In the genomic region with DNA sequence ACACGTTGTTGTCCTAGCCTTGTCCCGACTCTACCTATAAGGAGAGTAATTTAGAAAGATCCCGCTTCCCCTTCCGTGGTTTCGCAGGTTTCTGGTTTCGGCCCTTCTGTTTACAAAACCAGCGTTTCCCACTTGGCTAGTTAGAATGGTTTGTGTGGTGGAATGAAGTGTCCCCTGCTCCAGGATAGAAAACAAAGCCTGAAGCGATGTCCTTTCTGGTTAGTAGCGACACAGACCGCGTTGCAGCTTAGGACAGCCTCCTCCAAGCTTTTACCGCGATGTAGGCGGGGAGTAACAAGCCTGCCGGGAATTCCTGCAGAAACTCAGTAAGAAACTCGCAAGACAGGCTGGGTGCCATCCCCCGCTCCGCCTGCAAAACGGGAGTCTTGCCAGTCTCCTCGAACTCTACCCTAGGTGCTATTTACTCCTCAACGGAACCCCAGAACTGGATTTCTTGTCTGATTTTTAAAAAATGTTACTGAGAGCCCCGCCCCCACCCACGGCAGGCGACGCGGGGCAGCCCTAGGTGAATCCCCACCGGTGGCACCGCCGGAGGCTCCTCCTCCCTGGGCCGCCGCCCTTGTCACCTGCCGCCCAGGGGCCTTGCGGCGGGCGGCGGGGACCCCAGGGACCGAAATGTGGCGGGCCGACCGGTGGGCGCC, we compare ENCODE assay signal across 8 mouse cellular contexts. TPM values are rescaled to one million over a fixed set of nuclear protein-coding genes. Genes with fewer than 3 reads are reported as not detected.
A peak's percentile ranks its signal among the peaks of the same experiment; 100 is the strongest.
DNase-seq lines count a peak whose midpoint lies in the region; ATAC-seq and TF ChIP-seq lines count a peak whose summit lies in the region.

TSS of gene Ifnlr1 (plus strand) at position 382 of the 662 bp plus-strand sequence.

- peak within 1 kb of the TSS; percentile 43 for H3K4me3 ChIP-seq in forebrain, postnatal 0 days (ENCODE audit: low read depth, low read length)
- peak within 1 kb of the TSS; percentile 56 for H3K4me3 ChIP-seq in intestine, embryonic 14.5 days (ENCODE audit: low read depth, low read length)
- peak within 1 kb of the TSS; percentile 56 for H3K4me3 ChIP-seq in limb, embryonic 11.5 days (ENCODE audit: low read depth, low read length)
- H3K4me3 ChIP-seq in midbrain, embryonic 13.5 days (replicated peaks): peak within 1 kb of the TSS; percentile 49

- no peaks in the 10 kb centered on the region for H3K4me1 ChIP-seq in forebrain, postnatal 0 days (ENCODE audit: insufficient read depth)
- H3K4me1 ChIP-seq in intestine, embryonic 14.5 days (replicated peaks; ENCODE audit: control insufficient read depth, insufficient read depth, low read length): peaks cover 4% of the 10 kb centered on the region; the same call in 1 of the 2 replicates
- H3K4me1 ChIP-seq in limb, embryonic 11.5 days (ENCODE audit: control insufficient read depth, insufficient read depth, low read length): no peaks in the 10 kb centered on the region; the same call in 1 of the 2 replicates
- H3K4me1 ChIP-seq in midbrain, embryonic 13.5 days (replicated peaks): peaks cover 14% of the 10 kb centered on the region

- 3% methylated on average over 41 of the region's 41 CpGs for WGBS in forebrain, postnatal 0 days
- WGBS in intestine, embryonic 14.5 days: under 1% methylated on average over 41 of the region's 41 CpGs
- WGBS in limb, embryonic 11.5 days: under 1% methylated on average over 41 of the region's 41 CpGs
- WGBS in midbrain, embryonic 13.5 days: 1% methylated on average over 40 of the region's 41 CpGs

- no peaks in the 10 kb centered on the region for H3K36me3 ChIP-seq in forebrain, postnatal 0 days (ENCODE audit: insufficient read depth)
- no peaks in the 10 kb centered on the region for H3K36me3 ChIP-seq in intestine, embryonic 14.5 days (ENCODE audit: control insufficient read depth, insufficient read depth, low read length)
- no peaks in the 10 kb centered on the region for H3K36me3 ChIP-seq in limb, embryonic 11.5 days (ENCODE audit: control insufficient read depth, insufficient read depth, low read length)
- no peaks in the 10 kb centered on the region for H3K36me3 ChIP-seq in midbrain, embryonic 13.5 days

- no peak within 1 kb of the TSS for H3K27ac ChIP-seq in forebrain, postnatal 0 days (ENCODE audit: low read depth, low read length)
- 0 out of 2 replicates have a peak within 1 kb of the TSS, but pooled peaks have one; percentile 24 for H3K27ac ChIP-seq in intestine, embryonic 14.5 days (ENCODE audit: low read depth)
- no peak within 1 kb of the TSS for H3K27ac ChIP-seq in limb, embryonic 11.5 days (replicated peaks; ENCODE audit: low read depth, low read length)
- H3K27ac ChIP-seq in midbrain, embryonic 13.5 days: no peak within 1 kb of the TSS

- H3K27me3 ChIP-seq in forebrain, postnatal 0 days (ENCODE audit: insufficient read depth, low read length): peaks cover 37% of the 10 kb centered on the region
- peaks cover 34% of the 10 kb centered on the region for H3K27me3 ChIP-seq in intestine, embryonic 14.5 days (replicated peaks; ENCODE audit: control insufficient read depth, insufficient read depth, low read length)
- H3K27me3 ChIP-seq in limb, embryonic 11.5 days (ENCODE audit: control insufficient read depth, insufficient read depth, low read length): peaks cover 31% of the 10 kb centered on the region
- H3K27me3 ChIP-seq in midbrain, embryonic 13.5 days: peaks cover 60% of the 10 kb centered on the region

- no peaks in the 10 kb centered on the region for H3K9me3 ChIP-seq in forebrain, postnatal 0 days (ENCODE audit: low read length)
- no peaks in the 10 kb centered on the region for H3K9me3 ChIP-seq in intestine, embryonic 14.5 days (ENCODE audit: control insufficient read depth, low read length)
- H3K9me3 ChIP-seq in limb, embryonic 11.5 days (ENCODE audit: control insufficient read depth, low read length): no peaks in the 10 kb centered on the region
- no peaks in the 10 kb centered on the region for H3K9me3 ChIP-seq in midbrain, embryonic 13.5 days

- no peak for TF ChIP-seq CTCF in forebrain, postnatal 0 days (IDR thresholded peaks at IDR 0.05; ENCODE audit: low read depth)

- peak; percentile 71 for ATAC-seq in CD4-positive, CD25-positive, alpha-beta regulatory T cell, adult 4 months
- ATAC-seq in forebrain, postnatal 0 days: no peak
- peak; percentile 75 for ATAC-seq in intestine, embryonic 14.5 days (replicated peaks; ENCODE audit: low FRiP score, low TSS enrichment, low read depth)
- ATAC-seq in limb, embryonic 11.5 days (ENCODE audit: insufficient number of reproducible peaks, low FRiP score, low TSS enrichment, low read depth): no peak
- ATAC-seq in midbrain, embryonic 13.5 days: no peak
- no peak for ATAC-seq in cerebellum, adult (ENCODE audit: insufficient number of reproducible peaks, low FRiP score, low TSS enrichment)

- peak within 1 kb of the TSS; percentile 92 for H3K4me2 ChIP-seq in forebrain, postnatal 0 days (ENCODE audit: low read depth)
- peak within 1 kb of the TSS; percentile 96 for H3K4me2 ChIP-seq in intestine, embryonic 14.5 days (ENCODE audit: low read length)
- H3K4me2 ChIP-seq in limb, embryonic 11.5 days (ENCODE audit: low read depth, severe bottlenecking): peak within 1 kb of the TSS; percentile 95
- H3K4me2 ChIP-seq in midbrain, embryonic 13.5 days (replicated peaks): peak within 1 kb of the TSS; percentile 92

- H3K9ac ChIP-seq in forebrain, postnatal 0 days: peak within 1 kb of the TSS; percentile 37
- peak within 1 kb of the TSS; percentile 59 for H3K9ac ChIP-seq in intestine, embryonic 14.5 days (ENCODE audit: low read length)
- H3K9ac ChIP-seq in limb, embryonic 11.5 days (ENCODE audit: low read length): peak within 1 kb of the TSS; percentile 61
- H3K9ac ChIP-seq in midbrain, embryonic 13.5 days (replicated peaks): peak within 1 kb of the TSS; percentile 69

- peak; percentile 61 for DNase-seq in adrenal gland, postnatal 10 days
- DNase-seq in forebrain, postnatal 0 days: peak; percentile 60
- DNase-seq in intestine, embryonic 14.5 days (ENCODE audit: low spot score): peak; percentile 88
- peak; percentile 75 for DNase-seq in limb, embryonic 11.5 days (ENCODE audit: low spot score)
- DNase-seq in spleen, postnatal 36 days (ENCODE audit: low spot score in 2 of 2): peak; percentile 47 to 56

RNA-seq across cellular contexts. Expression of gene Ifnlr1, which starts in this region (rescaled TPM):
- not detected for polyA plus RNA-seq in CD4-positive, CD25-positive, alpha-beta regulatory T cell, adult 4 months (2017; shearing (Covaris generic))
- under 1 TPM; 0.45 to 0.61 TPM for total RNA-seq in adrenal gland, postnatal 10 days (2021)
- total RNA-seq in forebrain, postnatal 0 days (2014; rRNA removed): 0.10 and 0.46 TPM in 2 replicates
- polyA plus RNA-seq in forebrain, postnatal 0 days (2015; fragmentation: Nextera tagmentation; extraction: Ambion mirVana): 0.08 and 0.09 TPM in 2 replicates
- polyA plus RNA-seq in intestine, embryonic 14.5 days (2014; fragmentation: Nextera tagmentation; extraction: Ambion mirVana): 2.9 and 3.5 TPM in 2 replicates
- 0.25 and 0.38 TPM in 2 replicates for polyA plus RNA-seq in limb, embryonic 11.5 days (2014; fragmentation: Nextera tagmentation; extraction: Ambion mirVana)
- 0.10 and 0.16 TPM in 2 replicates for polyA plus RNA-seq in midbrain, embryonic 13.5 days (2015; fragmentation: Nextera tagmentation; extraction: Ambion mirVana)

Comparison
In these comparisons a context has a peak if more than half of its experiments do, and no peak if none do; other contexts are left out.
1. Peak in ATAC-seq in CD4-positive, CD25-positive, alpha-beta regulatory T cell, adult 4 months; RNA of the gene not detected or under 1 TPM.
2. Peak in DNase-seq in adrenal gland, postnatal 10 days; RNA of the gene not detected or under 1 TPM.
3. Peak in DNase-seq, H3K4me3 ChIP-seq, H3K9ac ChIP-seq and H3K4me2 ChIP-seq in forebrain, postnatal 0 days; RNA of the gene not detected or under 1 TPM.
4. Peak in DNase-seq, H3K4me3 ChIP-seq, H3K9ac ChIP-seq and H3K4me2 ChIP-seq in limb, embryonic 11.5 days; RNA of the gene not detected or under 1 TPM.